Mouse (Mus musculus) liver, embryonic 15.5 days (tissue): ENCODE data around the gene Sv2b. TPM values are rescaled to one million over a fixed set of nuclear protein-coding genes. Genes with fewer than 3 reads are reported as not detected.

ENCODE experiments used
- ATAC-seq: fragments of 200-750 bp; cut with Nextera tagmentation; 2 replicates; pipeline ENCODE4 v1.8.0; 2017; ENCODE audit warnings: moderate number of reproducible peaks, mild to moderate bottlenecking, moderate library complexity; ENCODE audit not compliant: insufficient read depth
- H3K27ac ChIP-seq: fragments of 300-500 bp; sonication (generic); replicated peaks from 2 replicates; pipeline ENCODE4 v1.5.1; 2015; ENCODE audit warnings: mild to moderate bottlenecking, inconsistent platforms
- H3K27me3 ChIP-seq: fragments of 300-500 bp; sonication (generic); 2 replicates; pipeline ENCODE4 v1.6.1; 2015; ENCODE audit warnings: mild to moderate bottlenecking, inconsistent platforms
- H3K36me3 ChIP-seq: fragments of 300-500 bp; sonication (generic); replicated peaks from 2 replicates; pipeline ENCODE4 v1.6.1; 2015; ENCODE audit warnings: moderate library complexity, mild to moderate bottlenecking, inconsistent platforms
- H3K4me1 ChIP-seq: fragments of 300-500 bp; sonication (generic); replicated peaks from 2 replicates; pipeline ENCODE4 v1.6.1; 2015; ENCODE audit warnings: inconsistent platforms
- H3K4me2 ChIP-seq: fragments of 300-500 bp; sonication (generic); 2 replicates; pipeline ENCODE4 v1.6.1; 2015; ENCODE audit warnings: moderate library complexity, mild to moderate bottlenecking, inconsistent platforms
- H3K4me3 ChIP-seq: fragments of 300-500 bp; sonication (generic); replicated peaks from 2 replicates; pipeline ENCODE4 v1.5.1; 2015; ENCODE audit warnings: mild to moderate bottlenecking, inconsistent platforms
- H3K9ac ChIP-seq: fragments of 300-500 bp; sonication (generic); 2 replicates; pipeline ENCODE4 v1.6.1; 2015; ENCODE audit warnings: moderate library complexity, mild to moderate bottlenecking, inconsistent platforms
- H3K9me3 ChIP-seq: fragments of 300-500 bp; sonication (generic); replicated peaks from 2 replicates; pipeline ENCODE4 v1.6.1; 2016; ENCODE audit warnings: inconsistent platforms
- WGBS: fragments of 180-500 bp; shearing (Covaris S2); methylation state at CpG from one replicate; pipeline ENCODE4 v1.1.7; 2015; ENCODE audit warnings: mixed read lengths; ENCODE audit not compliant: insufficient replicate concordance; 5-methylcytosine and 5-hydroxymethylcytosine counted together
- polyA plus RNA-seq: library from polyadenylated mRNA; unstranded; fragments of >200 nt; fragmentation: Nextera tagmentation; extraction: Ambion mirVana; gene quantifications from 2 replicates; pipeline ENCODE4 v1.2.1, GENCODE M21; 2015

Sv2b gene
- polyA plus RNA-seq, 1 experiment from 2014 or later = 0.02 TPM

DNA sequence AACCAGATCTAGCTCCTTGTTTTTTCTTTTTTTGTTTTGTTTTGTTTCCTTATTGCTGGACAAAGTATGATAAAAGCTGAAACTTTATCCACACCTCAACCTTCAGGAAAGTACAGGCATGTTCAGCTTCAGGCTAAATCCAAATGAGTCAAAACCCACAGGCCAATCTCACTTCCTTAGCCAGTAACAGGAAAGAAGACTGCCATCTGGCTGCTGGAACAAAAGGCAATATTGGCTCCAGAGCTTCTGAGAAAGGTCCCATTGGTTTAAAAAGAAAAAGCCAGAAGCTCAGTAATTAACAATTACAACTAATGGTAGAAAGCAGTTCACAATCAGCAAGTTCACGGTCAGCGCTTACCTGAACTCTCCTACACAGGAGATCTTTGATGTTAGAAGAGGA, 169.8 kb downstream of the Sv2b start:
- Histone ChIP-seq H3K4me3 (no peak overlapping the region), H3K27me3 (peaks cover 9% of the 10 kb centered on the region; the same call in 1 of the 2 replicates), H3K36me3 (no peaks in the 10 kb centered on the region), H3K4me1 (no peaks in the 10 kb centered on the region), H3K4me2 (no peak overlapping the region), H3K9me3 (no peaks in the 10 kb centered on the region), H3K27ac (no peak overlapping the region), H3K9ac (no peak overlapping the region)
- no peak for ATAC-seq
- WGBS = 67% methylated on average over 2 of the region's 2 CpGs

GRCm38 (mm10) chr7:75134710-75135617, 174.1 kb downstream of the Sv2b start:
- Histone ChIP-seq H3K27ac (no peak overlapping the region), H3K9me3 (no peaks in the 10 kb centered on the region), H3K4me2 (no peak overlapping the region), H3K27me3 (no peaks in the 10 kb centered on the region), H3K9ac (no peak overlapping the region), H3K4me1 (no peaks in the 10 kb centered on the region), H3K36me3 (no peaks in the 10 kb centered on the region), H3K4me3 (no peak overlapping the region)
- 25% methylated on average over 15 of the region's 15 CpGs for WGBS
- no peak for ATAC-seq

DNA sequence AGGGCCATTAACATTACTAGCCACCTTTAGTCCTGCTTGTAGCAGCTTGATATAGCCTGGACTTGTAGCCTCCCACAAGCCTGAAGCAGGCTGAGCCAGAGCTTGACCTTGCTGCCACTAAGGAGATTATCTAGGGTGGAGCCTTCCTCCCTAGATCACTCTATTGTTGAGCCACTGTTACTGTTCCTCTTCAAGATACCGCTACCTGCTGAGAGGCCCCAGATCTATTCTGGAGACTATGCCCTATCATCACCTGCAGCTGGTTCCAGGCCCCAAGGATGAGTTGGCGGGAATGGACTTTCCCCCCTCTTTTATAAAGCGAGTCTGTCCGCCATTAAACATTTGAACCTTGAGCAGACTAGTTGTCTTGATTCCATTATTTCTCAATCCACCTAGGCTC, 181.0 kb downstream of the Sv2b start:
- Histone ChIP-seq H3K4me2 (no peak overlapping the region), H3K4me1 (no peaks in the 10 kb centered on the region), H3K36me3 (no peaks in the 10 kb centered on the region), H3K27ac (no peak overlapping the region), H3K27me3 (no peaks in the 10 kb centered on the region), H3K9me3 (no peaks in the 10 kb centered on the region), H3K4me3 (no peak overlapping the region), H3K9ac (no peak overlapping the region)
- WGBS = 64% methylated on average over 4 of the region's 4 CpGs
- no peak for ATAC-seq

- 55% methylated on average over 5 of the region's 5 CpGs for WGBS
- Histone ChIP-seq H3K4me2 (no peak overlapping the region), H3K4me1 (no peaks in the 10 kb centered on the region), H3K4me3 (no peak overlapping the region), H3K27ac (no peak overlapping the region), H3K36me3 (no peaks in the 10 kb centered on the region), H3K9me3 (no peaks in the 10 kb centered on the region), H3K9ac (no peak overlapping the region), H3K27me3 (no peaks in the 10 kb centered on the region)
- no peak for ATAC-seq
These were observed 185.0 kb downstream of the Sv2b start for GRCm38 (mm10) chr7:75124067-75124466.

GRCm38 (mm10) chr7:75118022-75118673, 190.9 kb downstream of the Sv2b start:
- no peak overlapping the region for H3K9ac ChIP-seq
- no peaks in the 10 kb centered on the region for H3K27me3 ChIP-seq
- no peak overlapping the region; the same call in 1 of the 2 replicates for H3K4me3 ChIP-seq
- H3K4me2 ChIP-seq = peak overlapping the region; percentile 40; the same call in 1 of the 2 replicates
- H3K4me1 ChIP-seq = no peaks in the 10 kb centered on the region
- no peaks in the 10 kb centered on the region for H3K9me3 ChIP-seq
- WGBS = 26% methylated on average over 7 of the region's 7 CpGs
- no peak overlapping the region for H3K27ac ChIP-seq
- no peak for ATAC-seq
- no peaks in the 10 kb centered on the region for H3K36me3 ChIP-seq

DNA sequence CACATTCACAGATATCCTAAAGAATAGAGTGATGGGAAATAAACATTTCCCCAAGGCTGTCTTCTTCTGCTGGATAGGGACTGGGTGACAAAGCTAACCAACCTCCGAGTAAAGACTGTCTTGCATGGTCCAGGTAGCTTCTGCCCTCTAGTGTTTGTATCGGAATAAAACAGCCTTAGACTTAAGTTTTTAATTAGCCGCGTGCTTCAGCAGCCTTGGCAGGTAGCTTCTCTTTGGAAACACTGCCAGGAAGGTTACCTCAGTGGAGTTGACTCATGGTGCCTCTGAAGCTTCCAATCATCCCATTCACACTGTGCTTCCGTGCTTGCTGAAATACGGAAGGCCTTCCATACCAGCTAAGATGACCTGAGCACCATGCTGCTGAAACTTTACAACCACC, 198.4 kb downstream of the Sv2b start:
- H3K9ac ChIP-seq = no peak overlapping the region
- H3K4me3 ChIP-seq = no peak overlapping the region
- H3K9me3 ChIP-seq = no peaks in the 10 kb centered on the region
- H3K4me1 ChIP-seq = no peaks in the 10 kb centered on the region
- H3K27me3 ChIP-seq = no peaks in the 10 kb centered on the region
- no peaks in the 10 kb centered on the region for H3K36me3 ChIP-seq
- H3K4me2 ChIP-seq = no peak overlapping the region
- H3K27ac ChIP-seq = no peak overlapping the region
- WGBS = 11% methylated on average over 6 of the region's 6 CpGs
- ATAC-seq = no peak

GRCm38 (mm10) chr7:75107441-75107840, 201.6 kb downstream of the Sv2b start:
- Histone ChIP-seq H3K9me3 (no peaks in the 10 kb centered on the region), H3K27ac (no peak overlapping the region), H3K4me2 (no peak overlapping the region), H3K36me3 (no peaks in the 10 kb centered on the region), H3K27me3 (no peaks in the 10 kb centered on the region), H3K9ac (no peak overlapping the region), H3K4me1 (no peaks in the 10 kb centered on the region), H3K4me3 (no peak overlapping the region)
- ATAC-seq = no peak

DNA sequence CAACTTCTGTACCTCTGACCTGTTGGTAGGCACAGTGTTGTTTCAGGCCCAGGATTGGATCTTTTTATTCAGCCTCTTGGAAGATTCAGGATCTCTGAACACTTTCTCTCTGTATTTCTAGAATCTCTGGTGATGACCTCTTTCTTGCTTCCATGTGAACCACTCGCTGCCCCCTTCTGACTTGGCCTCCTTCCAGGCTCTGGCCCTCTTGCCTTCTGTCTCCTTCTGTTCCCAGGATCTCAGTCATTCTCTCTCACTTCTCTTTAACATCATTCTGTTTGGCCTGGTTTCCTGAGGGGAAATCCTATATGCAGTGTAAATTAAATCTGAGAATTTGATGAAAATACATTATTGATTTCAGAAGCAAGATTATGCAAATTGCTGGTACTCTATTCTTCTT, 205.2 kb downstream of the Sv2b start:
- no peaks in the 10 kb centered on the region for H3K36me3 ChIP-seq
- no peak overlapping the region for H3K9ac ChIP-seq
- no peaks in the 10 kb centered on the region for H3K9me3 ChIP-seq
- H3K27ac ChIP-seq = no peak overlapping the region
- 50% methylated on average over 1 of the region's 1 CpGs for WGBS
- no peak for ATAC-seq
- no peak overlapping the region for H3K4me3 ChIP-seq
- no peak overlapping the region for H3K4me2 ChIP-seq
- H3K27me3 ChIP-seq = no peaks in the 10 kb centered on the region
- H3K4me1 ChIP-seq = no peaks in the 10 kb centered on the region

DNA sequence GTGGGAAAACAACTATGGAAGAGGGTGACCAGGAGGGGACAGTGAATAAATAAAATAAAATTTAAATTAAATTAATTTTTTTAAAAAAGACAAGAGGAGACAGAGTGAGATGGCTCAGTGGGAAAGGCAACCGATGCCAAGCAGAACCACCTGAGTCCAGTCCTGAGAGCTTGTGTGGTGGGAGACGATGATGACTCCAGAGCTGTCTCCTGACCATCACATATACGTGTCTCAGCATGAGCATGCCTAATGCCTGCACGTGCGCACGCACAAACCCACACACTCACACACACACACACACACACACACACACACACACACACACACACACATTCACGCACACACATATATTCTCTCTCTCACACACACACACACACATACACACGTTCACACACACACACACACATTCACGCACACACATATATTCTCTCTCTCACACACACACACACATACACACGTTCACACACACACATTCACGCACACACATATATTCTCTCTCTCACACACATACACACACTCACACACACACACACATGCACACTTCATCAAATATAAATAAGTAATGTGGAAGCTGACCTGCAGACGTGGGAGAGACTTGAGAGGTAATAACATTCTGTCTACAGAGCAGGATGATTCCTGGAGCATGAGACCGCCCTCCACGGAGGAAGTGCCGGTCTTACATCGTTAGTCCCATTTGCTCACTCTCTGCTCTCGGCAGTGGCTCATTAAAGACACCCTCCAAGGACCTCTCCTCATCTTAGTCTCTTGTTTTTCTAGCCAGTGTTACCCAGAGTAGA, 206.3 kb downstream of the Sv2b start:
- Histone ChIP-seq H3K9me3 (no peaks in the 10 kb centered on the region), H3K36me3 (no peaks in the 10 kb centered on the region), H3K9ac (no peak overlapping the region), H3K4me1 (no peaks in the 10 kb centered on the region), H3K4me2 (no peak overlapping the region), H3K4me3 (no peak overlapping the region), H3K27me3 (no peaks in the 10 kb centered on the region), H3K27ac (no peak overlapping the region)
- WGBS = 66% methylated on average over 17 of the region's 17 CpGs
- no peak for ATAC-seq

GRCm38 (mm10) chr7:75085473-75085872, 223.6 kb downstream of the Sv2b start:
- Histone ChIP-seq H3K9ac (no peak overlapping the region), H3K27me3 (no peaks in the 10 kb centered on the region), H3K27ac (no peak overlapping the region), H3K4me3 (no peak overlapping the region), H3K36me3 (no peaks in the 10 kb centered on the region), H3K4me1 (no peaks in the 10 kb centered on the region), H3K9me3 (no peaks in the 10 kb centered on the region), H3K4me2 (no peak overlapping the region)
- 61% methylated on average over 4 of the region's 4 CpGs for WGBS
- ATAC-seq = no peak

DNA sequence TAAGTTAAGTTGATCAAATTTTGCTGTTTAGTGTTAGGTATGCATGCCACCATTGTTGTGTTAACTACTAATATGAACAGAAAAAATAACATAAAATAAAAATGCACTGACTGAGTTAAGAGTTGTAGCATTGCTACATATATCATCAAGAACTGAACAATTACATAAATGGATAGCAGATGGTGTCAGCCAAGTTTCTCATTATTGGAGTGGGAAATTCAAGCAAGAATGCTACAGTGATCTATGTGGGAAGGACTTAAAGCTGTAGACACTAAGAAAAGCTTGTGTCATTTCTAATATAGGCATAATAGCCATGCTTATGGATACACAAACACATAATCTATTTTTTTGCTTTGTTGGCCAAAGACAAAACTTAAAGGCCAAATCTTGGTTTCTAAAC, 228.9 kb downstream of the Sv2b start:
- no peaks in the 10 kb centered on the region for H3K9me3 ChIP-seq
- ATAC-seq = no peak
- H3K27me3 ChIP-seq = no peaks in the 10 kb centered on the region
- H3K9ac ChIP-seq = no peak overlapping the region
- H3K27ac ChIP-seq = no peak overlapping the region
- no peak overlapping the region for H3K4me2 ChIP-seq
- no peaks in the 10 kb centered on the region for H3K4me1 ChIP-seq
- no peak overlapping the region for H3K4me3 ChIP-seq
- no peaks in the 10 kb centered on the region for H3K36me3 ChIP-seq
